Comparison of ENCODE assay signal across 9 mouse cellular contexts in genomic region chr17:35359470-35359862, GRCm38 (mm10). TPM values are rescaled to one million over a fixed set of nuclear protein-coding genes. Genes with fewer than 3 reads are reported as not detected.
DNase-seq lines count a peak whose midpoint lies in the region; ATAC-seq and TF ChIP-seq lines count a peak whose summit lies in the region.
"Had no signal": no experiment of that assay in that cellular context is flagged by ENCODE, and none has a peak within 500 bp of the region (broad histone marks: within the 10 kb centered on the region; RNA-seq: fewer than 3 reads in every experiment).

No protein-coding gene starts in this region.

- H3K9me3 ChIP-seq in kidney, embryonic 15.5 days (replicated peaks), result peaks cover 6% of the 10 kb centered on the region
- H3K9me3 ChIP-seq in embryonic facial prominence, embryonic 10.5 days, result peaks cover 11% of the 10 kb centered on the region
- no peaks in the 10 kb centered on the region for H3K9me3 ChIP-seq in midbrain, postnatal 0 days (ENCODE audit: low read length)

- WGBS in kidney, embryonic 15.5 days, result 16% methylated on average over 21 of the region's 21 CpGs
- 20% methylated on average over 21 of the region's 21 CpGs for WGBS in embryonic facial prominence, embryonic 10.5 days
- 22% methylated on average over 21 of the region's 21 CpGs for WGBS in midbrain, postnatal 0 days

- H3K4me3 ChIP-seq in kidney, embryonic 15.5 days (replicated peaks), result peak overlapping the region; percentile 42
- peak overlapping the region; percentile 52 for H3K4me3 ChIP-seq in embryonic facial prominence, embryonic 10.5 days
- H3K4me3 ChIP-seq in midbrain, postnatal 0 days (ENCODE audit: low read depth, low read length), result peak overlapping the region; percentile 37
- H3K4me3 ChIP-seq: erythroblast, embryonic 14.5 days had no signal

- H3K27me3 ChIP-seq in kidney, embryonic 15.5 days, result peaks cover 35% of the 10 kb centered on the region
- H3K27me3 ChIP-seq in embryonic facial prominence, embryonic 10.5 days (replicated peaks; ENCODE audit: low read depth, poor library complexity, severe bottlenecking), result peaks cover 31% of the 10 kb centered on the region
- H3K27me3 ChIP-seq in midbrain, postnatal 0 days (ENCODE audit: insufficient read depth, low read length), result no peaks in the 10 kb centered on the region

- no peaks in the 10 kb centered on the region for H3K36me3 ChIP-seq in kidney, embryonic 15.5 days
- no peaks in the 10 kb centered on the region for H3K36me3 ChIP-seq in embryonic facial prominence, embryonic 10.5 days (replicated peaks)
- no peaks in the 10 kb centered on the region for H3K36me3 ChIP-seq in midbrain, postnatal 0 days (ENCODE audit: insufficient read depth, low read length)

- peaks cover 10% of the 10 kb centered on the region for H3K4me1 ChIP-seq in kidney, embryonic 15.5 days
- peaks cover 10% of the 10 kb centered on the region for H3K4me1 ChIP-seq in embryonic facial prominence, embryonic 10.5 days
- no peaks in the 10 kb centered on the region; the same call in 1 of the 2 replicates for H3K4me1 ChIP-seq in midbrain, postnatal 0 days (ENCODE audit: insufficient read depth, low read length)

- no peak overlapping the region for H3K27ac ChIP-seq in kidney, embryonic 15.5 days
- H3K27ac ChIP-seq in embryonic facial prominence, embryonic 10.5 days (replicated peaks), result no peak overlapping the region
- no peak overlapping the region for H3K27ac ChIP-seq in midbrain, postnatal 0 days (ENCODE audit: low read depth, low read length)

- H3K9ac ChIP-seq in kidney, embryonic 15.5 days, result no peak overlapping the region
- H3K9ac ChIP-seq in midbrain, postnatal 0 days (replicated peaks; ENCODE audit: low read length, poor library complexity, severe bottlenecking), result peak overlapping the region; percentile 44

- H3K4me2 ChIP-seq in kidney, embryonic 15.5 days, result peak overlapping the region; percentile 83
- peak overlapping the region; percentile 60 for H3K4me2 ChIP-seq in midbrain, postnatal 0 days (ENCODE audit: low read depth, low read length, poor library complexity, severe bottlenecking)

- no peak for DNase-seq in kidney, adult 11 months
- DNase-seq in embryonic facial prominence, embryonic 10.5 days (ENCODE audit: low spot score), result peak; percentile 21
- DNase-seq in induced T-regulatory cell, adult 2 months (ENCODE audit: low read depth), result peak; percentile 72
- no peak for DNase-seq in midbrain, postnatal 0 days (ENCODE audit: low spot score)
- DNase-seq in gastrocnemius, adult 8-10 months (ENCODE audit: low spot score in 2 of 2), result no peak
- no peak for DNase-seq in cerebellum, postnatal 36 days

- no peak for TF ChIP-seq CTCF in midbrain, postnatal 0 days (IDR thresholded peaks at IDR 0.05)

- no peak; the same call in 1 of the 2 replicates for ATAC-seq in kidney, embryonic 15.5 days (replicated peaks; ENCODE audit: low FRiP score)
- no peak for ATAC-seq in midbrain, postnatal 0 days (ENCODE audit: low FRiP score)
- ATAC-seq in frontal cortex, adult (ENCODE audit: low TSS enrichment), result no peak

RNA-seq across cellular contexts. Expression of gene H2-Q2, which starts 17.4 kb away (rescaled TPM):
- 0.64 and 0.80 TPM in 2 replicates for polyA plus RNA-seq in kidney, embryonic 15.5 days (2015; fragmentation: Nextera tagmentation; extraction: Ambion mirVana)
- 0.75 and 0.88 TPM in 2 replicates for polyA plus RNA-seq in embryonic facial prominence, embryonic 10.5 days (2016; fragmentation: Nextera tagmentation; extraction: Ambion mirVana)
- 20.9 and 21.7 TPM in 2 replicates for total RNA-seq in midbrain, postnatal 0 days (2014; rRNA removed)
- 21.1 and 22.5 TPM in 2 replicates for polyA plus RNA-seq in midbrain, postnatal 0 days (2015; fragmentation: Nextera tagmentation; extraction: Ambion mirVana)
- total RNA-seq in gastrocnemius, adult 8-10 months (2022), result under 1 TPM; 0.38 to 0.90 (median 0.45) TPM
- polyA plus RNA-seq: erythroblast, embryonic 14.5 days had no signal

RNA-seq across cellular contexts. Expression of gene H2-Q4, which starts 20.0 kb away (rescaled TPM):
- 4.0 and 4.1 TPM in 2 replicates for polyA plus RNA-seq in kidney, embryonic 15.5 days (2015; fragmentation: Nextera tagmentation; extraction: Ambion mirVana)
- polyA plus RNA-seq in embryonic facial prominence, embryonic 10.5 days (2016; fragmentation: Nextera tagmentation; extraction: Ambion mirVana), result 1.5 and 1.6 TPM in 2 replicates
- total RNA-seq in midbrain, postnatal 0 days (2014; rRNA removed), result 1.4 and 4.0 TPM in 2 replicates
- polyA plus RNA-seq in midbrain, postnatal 0 days (2015; fragmentation: Nextera tagmentation; extraction: Ambion mirVana), result 0.79 and 1.0 TPM in 2 replicates
- total RNA-seq in gastrocnemius, adult 8-10 months (2022), result 1 to 10 TPM; 3.2 to 5.2 (median 4.0) TPM

RNA-seq across cellular contexts. Expression of gene H2-Q1, which starts 39.3 kb away (rescaled TPM):
- polyA plus RNA-seq in kidney, embryonic 15.5 days (2015; fragmentation: Nextera tagmentation; extraction: Ambion mirVana), result 0.13 TPM in 1 of 2 replicates, not detected in the other
- polyA plus RNA-seq in embryonic facial prominence, embryonic 10.5 days (2016; fragmentation: Nextera tagmentation; extraction: Ambion mirVana), result not detected in 2 replicates
- total RNA-seq in midbrain, postnatal 0 days (2014; rRNA removed), result 0.38 and 0.60 TPM in 2 replicates
- polyA plus RNA-seq in midbrain, postnatal 0 days (2015; fragmentation: Nextera tagmentation; extraction: Ambion mirVana), result 1.4 and 1.5 TPM in 2 replicates
- total RNA-seq in gastrocnemius, adult 8-10 months (2022), result under 1 TPM in 3 of 4 experiments, not detected in 1; 0.17 to 0.65 (median 0.21) TPM
- polyA plus RNA-seq: erythroblast, embryonic 14.5 days had no signal

Comparison
In these comparisons a context has a peak if more than half of its experiments do, and no peak if none do; other contexts are left out.
1. DNase-seq: peak in embryonic facial prominence, embryonic 10.5 days (single experiment) and induced T-regulatory cell, adult 2 months (single experiment); none in kidney, adult 11 months (single experiment), midbrain, postnatal 0 days (single experiment), gastrocnemius, adult 8-10 months (0 of 2) and cerebellum, postnatal 36 days (0 of 2).
2. RNA of gene H2-Q2, which starts 17.4 kb away (polyA plus RNA-seq): 21.1 to 22.5 TPM in midbrain, postnatal 0 days; 0.75 to 0.88 TPM in embryonic facial prominence, embryonic 10.5 days and 0.64 to 0.80 TPM in kidney, embryonic 15.5 days; every median in the first group is over 10 times any median in the second.
3. Peak in every context shown above with its lines, with median percentiles within 50 percentile points of each other: H3K4me3 ChIP-seq.